Comparison of ENCODE assay signal across 10 mouse cellular contexts in the genomic region with DNA sequence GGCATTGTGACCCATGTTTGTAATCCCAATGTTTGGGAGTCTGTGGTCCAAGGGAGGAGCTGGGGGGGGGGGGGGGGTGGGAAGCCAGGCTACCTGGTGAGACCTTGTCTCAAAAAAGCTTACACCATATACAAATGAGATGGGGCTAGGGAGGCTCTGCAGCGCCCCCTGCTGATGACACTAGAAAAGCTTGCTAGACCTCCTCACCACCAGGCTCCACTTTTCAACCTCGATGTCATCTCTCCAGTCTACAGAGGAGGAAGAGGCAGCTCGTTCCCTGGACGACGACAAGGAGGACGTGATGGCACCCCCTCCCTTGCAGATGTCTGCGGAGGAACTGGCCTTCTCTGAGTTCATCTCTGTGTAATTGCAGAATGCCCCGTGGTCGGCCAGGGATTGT. TPM values are rescaled to one million over a fixed set of nuclear protein-coding genes. Genes with fewer than 3 reads are reported as not detected.
DNase-seq lines count a peak whose midpoint lies in the region; ATAC-seq and TF ChIP-seq lines count a peak whose summit lies in the region.
"Had no signal": no experiment of that assay in that cellular context is flagged by ENCODE, and none has a peak within 500 bp of the region (broad histone marks: within the 10 kb centered on the region; RNA-seq: fewer than 3 reads in every experiment).

No protein-coding gene starts in this region.

- no peak overlapping the region for H3K9ac ChIP-seq in intestine, postnatal 0 days (ENCODE audit: low read depth, low read length)
- H3K9ac ChIP-seq in intestine, embryonic 15.5 days, result no peak overlapping the region
- no peak overlapping the region for H3K9ac ChIP-seq in ES-Bruce4 (ENCODE audit: low read depth, poor library complexity, severe bottlenecking)
- H3K9ac ChIP-seq: midbrain, embryonic 12.5 days had no signal

- H3K4me1 ChIP-seq in intestine, postnatal 0 days (replicated peaks; ENCODE audit: control insufficient read depth, insufficient read depth, low read length), result no peaks in the 10 kb centered on the region
- H3K4me1 ChIP-seq in intestine, embryonic 15.5 days (replicated peaks), result no peaks in the 10 kb centered on the region
- H3K4me1 ChIP-seq in ES-Bruce4 (ENCODE audit: control insufficient read depth, insufficient read depth, low read length), result no peaks in the 10 kb centered on the region
- H3K4me1 ChIP-seq: midbrain, embryonic 12.5 days had no signal

- 31% methylated on average over 9 of the region's 9 CpGs for WGBS in intestine, postnatal 0 days
- 25% methylated on average over 9 of the region's 9 CpGs for WGBS in intestine, embryonic 15.5 days

- no peaks in the 10 kb centered on the region for H3K9me3 ChIP-seq in intestine, postnatal 0 days (ENCODE audit: control insufficient read depth)
- no peaks in the 10 kb centered on the region for H3K9me3 ChIP-seq in intestine, embryonic 15.5 days
- H3K9me3 ChIP-seq in ES-Bruce4 (replicated peaks; ENCODE audit: control insufficient read depth, insufficient read depth, low read length, poor library complexity, severe bottlenecking), result no peaks in the 10 kb centered on the region
- H3K9me3 ChIP-seq: midbrain, embryonic 12.5 days had no signal

- TF ChIP-seq EP300 in ES-Bruce4 (IDR thresholded peaks at IDR 0.05; ENCODE audit: insufficient read depth, low read depth, low read length), result no peak

- no peak overlapping the region for H3K27ac ChIP-seq in intestine, postnatal 0 days (ENCODE audit: low read depth, low read length)
- H3K27ac ChIP-seq in intestine, embryonic 15.5 days, result no peak overlapping the region
- H3K27ac ChIP-seq in ES-Bruce4 (ENCODE audit: insufficient read depth, low read length), result no peak overlapping the region
- no peak overlapping the region for H3K27ac ChIP-seq in layer of hippocampus, adult 2 months
- H3K27ac ChIP-seq: midbrain, embryonic 12.5 days had no signal

- peak; percentile 74 for TF ChIP-seq CTCF in intestine, postnatal 0 days (IDR thresholded peaks at IDR 0.05; ENCODE audit: low read depth)
- peak; percentile 71 for TF ChIP-seq CTCF in ES-Bruce4 (IDR thresholded peaks at IDR 0.05; ENCODE audit: low read depth, low read length)
- TF ChIP-seq CTCF in layer of hippocampus, adult 2 months (conservative IDR thresholded peaks at IDR 0.05), result peak; percentile 82

- no peaks in the 10 kb centered on the region for H3K36me3 ChIP-seq in intestine, postnatal 0 days (ENCODE audit: control insufficient read depth, insufficient read depth)
- H3K36me3 ChIP-seq in intestine, embryonic 15.5 days, result no peaks in the 10 kb centered on the region
- H3K36me3 ChIP-seq in ES-Bruce4 (ENCODE audit: control insufficient read depth, insufficient read depth, low read length, poor library complexity, severe bottlenecking), result no peaks in the 10 kb centered on the region

- H3K4me2 ChIP-seq in intestine, postnatal 0 days (replicated peaks; ENCODE audit: low read depth), result no peak overlapping the region
- no peak overlapping the region for H3K4me2 ChIP-seq in intestine, embryonic 15.5 days (replicated peaks)
- H3K4me2 ChIP-seq: midbrain, embryonic 12.5 days had no signal

- H3K4me3 ChIP-seq in intestine, postnatal 0 days (ENCODE audit: low read depth, low read length), result no peak overlapping the region
- no peak overlapping the region for H3K4me3 ChIP-seq in intestine, embryonic 15.5 days (replicated peaks)
- no peak overlapping the region for H3K4me3 ChIP-seq in ES-Bruce4 (ENCODE audit: low read depth, low read length)
- H3K4me3 ChIP-seq in layer of hippocampus, adult 2 months, result no peak overlapping the region
- H3K4me3 ChIP-seq: midbrain, embryonic 12.5 days had no signal

- no peaks in the 10 kb centered on the region for H3K27me3 ChIP-seq in intestine, postnatal 0 days (replicated peaks; ENCODE audit: control insufficient read depth, insufficient read depth, low read length)
- no peaks in the 10 kb centered on the region for H3K27me3 ChIP-seq in intestine, embryonic 15.5 days (replicated peaks)
- H3K27me3 ChIP-seq in ES-Bruce4 (ENCODE audit: control insufficient read depth, insufficient read depth, low read length, poor library complexity, severe bottlenecking), result no peaks in the 10 kb centered on the region
- H3K27me3 ChIP-seq: midbrain, embryonic 12.5 days had no signal

- peak; percentile 41 for DNase-seq in adipocyte (ENCODE audit: low spot score)
- peak; percentile 78 for DNase-seq in embryo, embryonic 10.5 days (ENCODE audit: low spot score)
- peak in 1 of 2 experiments; percentile 71 for DNase-seq in layer of hippocampus, adult 2 months (ENCODE audit: low spot score in 2 of 2)
- peak; percentile 48 for DNase-seq in naive thymus-derived CD4-positive, alpha-beta T cell, adult 2 months (ENCODE audit: low read depth)

- no peak for ATAC-seq in intestine, postnatal 0 days
- ATAC-seq in intestine, embryonic 15.5 days, result no peak
- ATAC-seq in erythroblast, adult 5-6 weeks (replicated peaks; ENCODE audit: low FRiP score, poor library complexity, severe bottlenecking), result no peak

- no peak for TF ChIP-seq POLR2A in ES-Bruce4 (IDR thresholded peaks at IDR 0.05; ENCODE audit: insufficient read depth, low read length)

RNA-seq across cellular contexts. Expression of a gene that starts 12.5 kb away (rescaled TPM):
- polyA plus RNA-seq in intestine, postnatal 0 days (2015; fragmentation: Nextera tagmentation; extraction: Ambion mirVana), result 5.4 and 5.6 TPM in 2 replicates
- 0.98 and 1.6 TPM in 2 replicates for polyA plus RNA-seq in intestine, embryonic 15.5 days (2015; fragmentation: Nextera tagmentation; extraction: Ambion mirVana)
- polyA plus RNA-seq in ES-Bruce4 (2011; ENCODE audit: insufficient read depth, insufficient read length, low read depth, missing spikeins), result not detected in 2 replicates
- not detected for total RNA-seq in layer of hippocampus, adult 2 months (2021)
- 2.1 and 7.1 TPM in 2 replicates for total RNA-seq in erythroblast, adult 5-6 weeks (2015; ENCODE audit: low replicate concordance)
- 0.42 and 0.77 TPM in 2 replicates for total RNA-seq in erythroblast, adult 5-6 weeks (2017; ENCODE audit: low replicate concordance)

RNA-seq across cellular contexts. Expression of a gene that starts 25.6 kb away (rescaled TPM):
- 8.1 and 8.6 TPM in 2 replicates for polyA plus RNA-seq in intestine, postnatal 0 days (2015; fragmentation: Nextera tagmentation; extraction: Ambion mirVana)
- polyA plus RNA-seq in intestine, embryonic 15.5 days (2015; fragmentation: Nextera tagmentation; extraction: Ambion mirVana), result 7.6 and 7.9 TPM in 2 replicates
- polyA plus RNA-seq in ES-Bruce4 (2011; ENCODE audit: insufficient read depth, insufficient read length, low read depth, missing spikeins), result 3.8 and 6.3 TPM in 2 replicates
- total RNA-seq in layer of hippocampus, adult 2 months (2021), result 10 to 100 TPM; 88.3 to 94.4 TPM
- total RNA-seq in erythroblast, adult 5-6 weeks (2015; ENCODE audit: low replicate concordance), result 0.84 TPM in 1 of 2 replicates, not detected in the other
- total RNA-seq in erythroblast, adult 5-6 weeks (2017; ENCODE audit: low replicate concordance), result 0.14 TPM in 1 of 2 replicates, not detected in the other

RNA-seq across cellular contexts. Expression of a gene that starts 34.5 kb away (rescaled TPM):
- polyA plus RNA-seq in intestine, postnatal 0 days (2015; fragmentation: Nextera tagmentation; extraction: Ambion mirVana), result 1.7 and 2.2 TPM in 2 replicates
- polyA plus RNA-seq in intestine, embryonic 15.5 days (2015; fragmentation: Nextera tagmentation; extraction: Ambion mirVana), result 6.2 and 6.8 TPM in 2 replicates
- polyA plus RNA-seq in ES-Bruce4 (2011; ENCODE audit: insufficient read depth, insufficient read length, low read depth, missing spikeins), result 3.4 and 3.6 TPM in 2 replicates
- 100 to 1,000 TPM; 147 to 149 TPM for total RNA-seq in layer of hippocampus, adult 2 months (2021)
- total RNA-seq in erythroblast, adult 5-6 weeks (2015; ENCODE audit: low replicate concordance), result 7.7 and 12.7 TPM in 2 replicates
- 14.2 and 20.6 TPM in 2 replicates for total RNA-seq in erythroblast, adult 5-6 weeks (2017; ENCODE audit: low replicate concordance)

RNA-seq across cellular contexts. Expression of a gene that starts 47.3 kb away (rescaled TPM):
- 1.2 and 3.4 TPM in 2 replicates for polyA plus RNA-seq in intestine, postnatal 0 days (2015; fragmentation: Nextera tagmentation; extraction: Ambion mirVana)
- 4.5 and 6.2 TPM in 2 replicates for polyA plus RNA-seq in intestine, embryonic 15.5 days (2015; fragmentation: Nextera tagmentation; extraction: Ambion mirVana)
- polyA plus RNA-seq in ES-Bruce4 (2011; ENCODE audit: insufficient read depth, insufficient read length, low read depth, missing spikeins), result not detected in 2 replicates
- not detected for total RNA-seq in layer of hippocampus, adult 2 months (2021)
- not detected in 2 replicates for total RNA-seq in erythroblast, adult 5-6 weeks (2015; ENCODE audit: low replicate concordance)
- total RNA-seq in erythroblast, adult 5-6 weeks (2017; ENCODE audit: low replicate concordance), result not detected in 2 replicates
- polyA plus RNA-seq: heart, embryonic 14.5 days; midbrain, embryonic 12.5 days had no signal

RNA-seq across cellular contexts. Expression of a gene that starts 53.8 kb away (rescaled TPM):
- 181 and 192 TPM in 2 replicates for polyA plus RNA-seq in intestine, postnatal 0 days (2015; fragmentation: Nextera tagmentation; extraction: Ambion mirVana)
- polyA plus RNA-seq in intestine, embryonic 15.5 days (2015; fragmentation: Nextera tagmentation; extraction: Ambion mirVana), result 57.2 and 75.0 TPM in 2 replicates
- polyA plus RNA-seq in ES-Bruce4 (2011; ENCODE audit: insufficient read depth, insufficient read length, low read depth, missing spikeins), result not detected in 2 replicates
- not detected for total RNA-seq in layer of hippocampus, adult 2 months (2021)
- total RNA-seq in erythroblast, adult 5-6 weeks (2015; ENCODE audit: low replicate concordance), result not detected in 2 replicates
- total RNA-seq in erythroblast, adult 5-6 weeks (2017; ENCODE audit: low replicate concordance), result not detected in 2 replicates
- polyA plus RNA-seq: heart, embryonic 14.5 days; midbrain, embryonic 12.5 days had no signal
